Mouse (Mus musculus): Measurements from ENCODE around the gene Myod1. TPM values are rescaled to one million over a fixed set of nuclear protein-coding genes. Genes with fewer than 3 reads are reported as not detected.

Gene Myod1
- polyA plus RNA-seq (2014; fragmentation: Nextera tagmentation; extraction: Ambion mirVana), result 10.0 and 15.0 TPM in 2 replicates

- Histone ChIP-seq H3K4me2 (ENCODE audit: low read depth) (peak within 1 kb of the TSS; percentile 36), H3K9me3 (ENCODE audit: control insufficient read depth, low read length) (no peaks in the 10 kb centered on the region), H3K27me3 (ENCODE audit: control insufficient read depth, insufficient read depth, low read length) (peaks cover 54% of the 10 kb centered on the region), H3K36me3 (ENCODE audit: control insufficient read depth, insufficient read depth, low read length) (no peaks in the 10 kb centered on the region), H3K4me1 (ENCODE audit: control insufficient read depth, insufficient read depth, low read length) (peaks cover 4% of the 10 kb centered on the region; the same call in 1 of the 2 replicates), H3K27ac (ENCODE audit: low read depth, low read length) (no peak within 1 kb of the TSS), H3K4me3 (ENCODE audit: low read depth, low read length) (peak within 1 kb of the TSS; percentile 23), H3K9ac (ENCODE audit: low read length) (peak within 1 kb of the TSS; percentile 18)
- DNase-seq (ENCODE audit: low spot score) (no peak), ATAC-seq (ENCODE audit: insufficient read depth, low FRiP score, low TSS enrichment) (no peak)
- WGBS, result 3% methylated on average over 44 of the region's 44 CpGs
These were observed at the start of gene Myod1 for GRCm38 (mm10) chr7:46376172-46377007. Gene Myod1, plus strand, starts transcription at chr7:46376474.

DNA sequence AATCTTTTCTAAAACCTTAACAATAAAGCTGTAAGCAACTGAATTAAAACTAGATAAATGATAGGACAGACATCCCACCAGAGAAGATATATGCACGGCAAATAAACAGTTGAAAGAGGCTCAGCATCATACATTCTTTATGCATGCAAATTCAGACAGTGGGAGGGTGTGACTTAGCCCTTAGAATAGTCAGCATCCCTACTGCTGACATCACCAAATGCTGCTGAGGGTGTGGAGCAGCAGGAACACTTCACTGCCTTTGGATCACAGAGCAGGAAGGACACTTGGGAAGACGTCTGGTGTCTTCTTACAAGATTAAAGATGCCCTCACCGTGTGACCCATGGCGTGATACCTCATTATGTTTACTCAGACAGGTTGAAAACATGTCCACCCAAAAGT is 48.4 kb upstream of the Myod1 start:
- DNase-seq (ENCODE audit: low spot score), result no peak
- Histone ChIP-seq H3K4me1 (ENCODE audit: control insufficient read depth, insufficient read depth, low read length) (no peaks in the 10 kb centered on the region), H3K4me2 (ENCODE audit: low read depth) (no peak overlapping the region), H3K36me3 (ENCODE audit: control insufficient read depth, insufficient read depth, low read length) (no peaks in the 10 kb centered on the region), H3K9ac (ENCODE audit: low read length) (no peak overlapping the region), H3K4me3 (ENCODE audit: low read depth, low read length) (no peak overlapping the region), H3K27me3 (ENCODE audit: control insufficient read depth, insufficient read depth, low read length) (no peaks in the 10 kb centered on the region), H3K27ac (ENCODE audit: low read depth, low read length) (no peak overlapping the region), H3K9me3 (ENCODE audit: control insufficient read depth, low read length) (no peaks in the 10 kb centered on the region)
- 64% methylated on average over 4 of the region's 4 CpGs for WGBS
- ATAC-seq (ENCODE audit: insufficient read depth, low FRiP score, low TSS enrichment), result no peak

GRCm38 (mm10) chr7:46337397-46337796 is 38.9 kb upstream of the Myod1 start:
- no peak overlapping the region for H3K4me3 ChIP-seq (ENCODE audit: low read depth, low read length)
- H3K9ac ChIP-seq (ENCODE audit: low read length), result no peak overlapping the region
- H3K4me1 ChIP-seq (ENCODE audit: control insufficient read depth, insufficient read depth, low read length), result no peaks in the 10 kb centered on the region
- no peaks in the 10 kb centered on the region for H3K9me3 ChIP-seq (ENCODE audit: control insufficient read depth, low read length)
- no peak overlapping the region for H3K4me2 ChIP-seq (ENCODE audit: low read depth)
- ATAC-seq (ENCODE audit: insufficient read depth, low FRiP score, low TSS enrichment), result no peak
- H3K27me3 ChIP-seq (ENCODE audit: control insufficient read depth, insufficient read depth, low read length), result no peaks in the 10 kb centered on the region
- no peak for DNase-seq (ENCODE audit: low spot score)
- WGBS, result 92% methylated on average over 9 of the region's 9 CpGs
- no peaks in the 10 kb centered on the region for H3K36me3 ChIP-seq (ENCODE audit: control insufficient read depth, insufficient read depth, low read length)
- no peak overlapping the region for H3K27ac ChIP-seq (ENCODE audit: low read depth, low read length)

- H3K36me3 ChIP-seq (ENCODE audit: control insufficient read depth, insufficient read depth, low read length), result no peaks in the 10 kb centered on the region
- no peaks in the 10 kb centered on the region for H3K9me3 ChIP-seq (ENCODE audit: control insufficient read depth, low read length)
- no peaks in the 10 kb centered on the region for H3K27me3 ChIP-seq (ENCODE audit: control insufficient read depth, insufficient read depth, low read length)
- H3K9ac ChIP-seq (ENCODE audit: low read length), result no peak overlapping the region
- H3K27ac ChIP-seq (ENCODE audit: low read depth, low read length), result no peak overlapping the region
- H3K4me2 ChIP-seq (ENCODE audit: low read depth), result no peak overlapping the region
- 49% methylated on average over 3 of the region's 3 CpGs for WGBS
- H3K4me3 ChIP-seq (ENCODE audit: low read depth, low read length), result no peak overlapping the region
- DNase-seq (ENCODE audit: low spot score) (no peak), ATAC-seq (ENCODE audit: insufficient read depth, low FRiP score, low TSS enrichment) (no peak)
- H3K4me1 ChIP-seq (ENCODE audit: control insufficient read depth, insufficient read depth, low read length), result no peaks in the 10 kb centered on the region
These were observed 36.5 kb upstream of the Myod1 start for GRCm38 (mm10) chr7:46339818-46340217.

DNA sequence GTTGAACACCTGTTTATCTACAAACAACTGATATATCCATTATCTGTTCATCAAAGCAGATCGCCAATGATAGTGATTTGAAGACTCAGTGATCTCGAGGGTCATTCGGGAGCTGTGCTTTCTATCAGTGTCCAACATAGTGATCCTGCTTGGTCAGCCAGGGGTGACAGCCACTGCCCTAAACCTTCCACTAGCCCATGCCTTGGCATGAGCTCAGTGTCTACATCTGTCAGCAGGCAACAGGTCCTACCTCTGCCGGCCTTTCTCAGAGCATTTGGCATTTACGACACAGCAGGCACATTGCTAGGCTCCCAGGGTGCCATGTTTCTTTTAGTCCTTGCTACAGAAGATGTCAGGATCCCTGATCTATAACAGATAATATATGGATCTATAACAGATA is 36.0 kb upstream of the Myod1 start:
- Histone ChIP-seq H3K9ac (ENCODE audit: low read length) (no peak overlapping the region), H3K4me2 (ENCODE audit: low read depth) (no peak overlapping the region), H3K4me1 (ENCODE audit: control insufficient read depth, insufficient read depth, low read length) (no peaks in the 10 kb centered on the region), H3K36me3 (ENCODE audit: control insufficient read depth, insufficient read depth, low read length) (no peaks in the 10 kb centered on the region), H3K9me3 (ENCODE audit: control insufficient read depth, low read length) (no peaks in the 10 kb centered on the region), H3K27ac (ENCODE audit: low read depth, low read length) (no peak overlapping the region), H3K4me3 (ENCODE audit: low read depth, low read length) (no peak overlapping the region), H3K27me3 (ENCODE audit: control insufficient read depth, insufficient read depth, low read length) (no peaks in the 10 kb centered on the region)
- DNase-seq (ENCODE audit: low spot score) (no peak), ATAC-seq (ENCODE audit: insufficient read depth, low FRiP score, low TSS enrichment) (no peak)
- 64% methylated on average over 5 of the region's 5 CpGs for WGBS

- no peak for ATAC-seq (ENCODE audit: insufficient read depth, low FRiP score, low TSS enrichment)
These were observed 34.8 kb upstream of the Myod1 start for GRCm38 (mm10) chr7:46341471-46341870.

DNA sequence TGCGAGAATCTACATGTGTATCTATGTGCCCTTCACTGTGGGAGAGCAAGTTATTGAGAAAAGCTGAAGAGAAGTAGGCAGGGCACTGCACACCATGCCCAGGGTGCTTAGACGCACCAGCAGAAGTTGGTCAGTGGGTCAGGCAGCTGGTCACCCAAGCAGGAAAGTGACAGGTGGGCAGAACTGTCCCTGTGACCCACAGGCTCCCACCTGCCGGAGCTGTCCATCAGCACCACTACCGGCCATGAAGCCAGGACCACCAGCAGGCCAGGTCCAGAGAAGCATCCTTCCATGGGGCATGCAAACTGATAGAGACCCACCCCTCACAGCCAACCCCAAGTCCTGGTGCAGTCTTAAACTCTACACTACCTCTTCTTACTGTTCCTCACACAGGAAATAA is 28.6 kb upstream of the Myod1 start:
- no peak for DNase-seq (ENCODE audit: low spot score)
- Histone ChIP-seq H3K4me3 (ENCODE audit: low read depth, low read length) (no peak overlapping the region), H3K36me3 (ENCODE audit: control insufficient read depth, insufficient read depth, low read length) (no peaks in the 10 kb centered on the region), H3K4me1 (ENCODE audit: control insufficient read depth, insufficient read depth, low read length) (no peaks in the 10 kb centered on the region), H3K27me3 (ENCODE audit: control insufficient read depth, insufficient read depth, low read length) (peaks cover 27% of the 10 kb centered on the region), H3K9me3 (ENCODE audit: control insufficient read depth, low read length) (no peaks in the 10 kb centered on the region), H3K9ac (ENCODE audit: low read length) (no peak overlapping the region), H3K4me2 (ENCODE audit: low read depth) (no peak overlapping the region), H3K27ac (ENCODE audit: low read depth, low read length) (no peak overlapping the region)
- WGBS, result 69% methylated on average over 4 of the region's 4 CpGs
- ATAC-seq (ENCODE audit: insufficient read depth, low FRiP score, low TSS enrichment), result no peak

More at GRCm38 (mm10) chr7:46341471-46341870, 34.8 kb upstream of the Myod1 start:
- no peak overlapping the region for H3K9ac ChIP-seq (ENCODE audit: low read length)
- no peak overlapping the region for H3K4me2 ChIP-seq (ENCODE audit: low read depth)
- H3K36me3 ChIP-seq (ENCODE audit: control insufficient read depth, insufficient read depth, low read length), result no peaks in the 10 kb centered on the region
- no peak for DNase-seq (ENCODE audit: low spot score)
- WGBS, result 82% methylated on average over 9 of the region's 9 CpGs
- H3K9me3 ChIP-seq (ENCODE audit: control insufficient read depth, low read length), result no peaks in the 10 kb centered on the region
- no peak overlapping the region for H3K27ac ChIP-seq (ENCODE audit: low read depth, low read length)
- H3K27me3 ChIP-seq (ENCODE audit: control insufficient read depth, insufficient read depth, low read length), result no peaks in the 10 kb centered on the region
- H3K4me1 ChIP-seq (ENCODE audit: control insufficient read depth, insufficient read depth, low read length), result no peaks in the 10 kb centered on the region
- H3K4me3 ChIP-seq (ENCODE audit: low read depth, low read length), result no peak overlapping the region

DNA sequence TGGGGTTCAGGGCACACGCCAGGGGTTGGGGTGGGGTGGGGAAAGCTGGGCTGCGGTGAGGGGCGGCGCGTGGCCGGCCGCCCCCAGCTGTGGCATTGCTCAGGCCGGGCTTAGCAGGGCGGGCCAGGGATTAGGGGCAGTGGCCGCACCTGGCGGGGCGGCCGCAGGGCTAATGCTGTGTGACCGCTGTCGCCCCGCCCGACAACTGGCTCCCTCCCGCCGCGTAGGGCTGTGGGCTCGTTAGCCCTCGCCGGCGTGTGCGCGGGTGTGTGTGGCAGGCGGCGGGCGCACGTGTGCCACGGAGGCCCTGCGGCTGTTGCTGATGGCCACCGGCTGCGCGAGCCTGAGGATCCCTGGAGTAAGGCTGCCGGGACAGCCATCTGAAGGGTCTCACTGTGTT is 27.5 kb upstream of the Myod1 start:
- ATAC-seq (ENCODE audit: insufficient read depth, low FRiP score, low TSS enrichment) (no peak), DNase-seq (ENCODE audit: low spot score) (peak; percentile 25)
- no peak overlapping the region for H3K4me3 ChIP-seq (ENCODE audit: low read depth, low read length)
- 4% methylated on average over 33 of the region's 36 CpGs for WGBS
- no peaks in the 10 kb centered on the region for H3K36me3 ChIP-seq (ENCODE audit: control insufficient read depth, insufficient read depth, low read length)
- peak overlapping the region; percentile 32; the same call in 1 of the 2 replicates for H3K9ac ChIP-seq (ENCODE audit: low read length)
- H3K9me3 ChIP-seq (ENCODE audit: control insufficient read depth, low read length), result no peaks in the 10 kb centered on the region
- H3K27ac ChIP-seq (ENCODE audit: low read depth, low read length), result no peak overlapping the region
- H3K27me3 ChIP-seq (ENCODE audit: control insufficient read depth, insufficient read depth, low read length), result peaks cover 27% of the 10 kb centered on the region
- no peaks in the 10 kb centered on the region for H3K4me1 ChIP-seq (ENCODE audit: control insufficient read depth, insufficient read depth, low read length)
- H3K4me2 ChIP-seq (ENCODE audit: low read depth), result peak overlapping the region; percentile 14; the same call in 1 of the 2 replicates

DNA sequence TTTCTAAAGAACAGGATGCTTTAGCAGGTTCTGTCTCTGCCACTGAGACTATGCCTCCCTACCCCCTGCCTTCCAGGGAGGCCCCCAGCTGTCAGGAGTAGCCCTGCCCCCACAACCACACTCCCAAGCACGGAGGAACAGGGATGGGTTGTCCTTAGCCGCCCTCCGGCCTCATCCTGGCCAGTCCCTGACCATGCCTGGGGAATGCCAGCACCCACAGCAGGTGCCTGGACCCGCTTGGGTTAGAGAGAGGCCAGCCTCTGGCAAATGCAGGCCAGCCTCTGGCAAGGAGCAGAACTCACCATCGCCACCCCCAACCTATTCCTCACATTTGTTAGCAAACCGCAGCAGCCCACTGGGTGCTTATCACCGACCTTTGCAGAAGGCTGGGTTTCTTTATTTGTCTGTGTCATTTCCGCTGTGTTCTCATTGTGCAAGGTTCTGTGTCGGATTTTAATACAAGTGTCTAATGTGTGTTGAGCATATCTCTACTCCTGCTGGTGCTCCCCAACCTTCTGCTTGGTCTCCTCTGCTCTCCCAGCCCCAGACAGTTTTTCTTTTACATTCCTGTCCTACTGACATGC is 26.1 kb upstream of the Myod1 start:
- Histone ChIP-seq H3K27me3 (ENCODE audit: control insufficient read depth, insufficient read depth, low read length) (peaks cover 27% of the 10 kb centered on the region), H3K4me2 (ENCODE audit: low read depth) (no peak overlapping the region)
- 67% methylated on average over 9 of the region's 9 CpGs for WGBS

More for the DNA sequence above, 26.1 kb upstream of the Myod1 start:
- H3K27ac ChIP-seq (ENCODE audit: low read depth, low read length), result no peak overlapping the region
- ATAC-seq (ENCODE audit: insufficient read depth, low FRiP score, low TSS enrichment), result no peak
- DNase-seq (ENCODE audit: low spot score), result no peak
- no peak overlapping the region for H3K4me3 ChIP-seq (ENCODE audit: low read depth, low read length)
- no peaks in the 10 kb centered on the region for H3K4me1 ChIP-seq (ENCODE audit: control insufficient read depth, insufficient read depth, low read length)
- no peaks in the 10 kb centered on the region for H3K36me3 ChIP-seq (ENCODE audit: control insufficient read depth, insufficient read depth, low read length)
- H3K9me3 ChIP-seq (ENCODE audit: control insufficient read depth, low read length), result no peaks in the 10 kb centered on the region
- H3K9ac ChIP-seq (ENCODE audit: low read length), result no peak overlapping the region

Data from neural tube, embryonic 11.5 days (tissue).